Mouse (Mus musculus) heart, postnatal 14 days (tissue): ENCODE measurements at regions not wholly inside any gene's neighbourhood (a gene's known extent, or its start where the extent isn't known, plus 50 kb on each side); places are given as distances from the start of the nearest gene placed in this dataset.

Source experiments
- DNase-seq, 2 experiments: peaks; one replicate each; pipeline ENCODE4 v3.0.0; 2021 to 2022
- intact Hi-C: fragments of 180-260 bp; cut with DNase I; formaldehyde crosslinking; loops from one replicate; pipeline ENCODE4 v1.15.1; 2025

- intact Hi-C loops: no loop called here
- no peak for DNase-seq
These were observed 130.3 kb upstream of the Tent5a start for GRCm38 (mm10) chr9:85457400-85457799.

DNA sequence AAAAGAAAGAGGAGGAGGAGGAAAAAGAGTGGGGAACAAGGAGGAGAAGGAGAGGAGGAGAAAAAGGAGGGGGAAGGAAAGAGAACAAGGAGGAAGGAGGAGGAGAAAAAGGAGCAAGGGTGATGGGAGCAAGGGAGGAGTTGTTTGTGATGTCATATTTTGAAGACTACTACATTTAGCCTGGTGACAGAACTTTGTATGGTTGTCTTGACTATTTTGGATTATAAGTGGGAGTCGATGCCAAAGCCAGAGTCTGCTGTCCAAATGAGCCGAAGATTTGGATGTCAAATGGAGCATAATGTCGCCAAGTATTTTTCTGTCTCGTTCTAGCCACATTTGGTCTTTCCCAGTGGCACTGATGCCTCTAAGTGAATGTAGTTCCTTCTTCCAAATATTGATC, 128.2 kb upstream of the Tent5a start:
- intact Hi-C loops: no loop called here

GRCm38 (mm10) chr9:85452196-85452857, 125.2 kb upstream of the Tent5a start:
- no peak for DNase-seq
- intact Hi-C loops: no loop called here

More for the DNA sequence above, 128.2 kb upstream of the Tent5a start:
- DNase-seq: no peak

- DNase-seq: no peak
- intact Hi-C loops: no loop called here
These were observed 124.2 kb upstream of the Tent5a start for GRCm38 (mm10) chr9:85451349-85451748.

GRCm38 (mm10) chr9:85450877-85451276, 123.7 kb upstream of the Tent5a start:
- no peak for DNase-seq
- intact Hi-C loops: no loop called here

GRCm38 (mm10) chr9:85449493-85449892, 122.3 kb upstream of the Tent5a start:
- no peak for DNase-seq
- intact Hi-C loops: no loop called here

DNA sequence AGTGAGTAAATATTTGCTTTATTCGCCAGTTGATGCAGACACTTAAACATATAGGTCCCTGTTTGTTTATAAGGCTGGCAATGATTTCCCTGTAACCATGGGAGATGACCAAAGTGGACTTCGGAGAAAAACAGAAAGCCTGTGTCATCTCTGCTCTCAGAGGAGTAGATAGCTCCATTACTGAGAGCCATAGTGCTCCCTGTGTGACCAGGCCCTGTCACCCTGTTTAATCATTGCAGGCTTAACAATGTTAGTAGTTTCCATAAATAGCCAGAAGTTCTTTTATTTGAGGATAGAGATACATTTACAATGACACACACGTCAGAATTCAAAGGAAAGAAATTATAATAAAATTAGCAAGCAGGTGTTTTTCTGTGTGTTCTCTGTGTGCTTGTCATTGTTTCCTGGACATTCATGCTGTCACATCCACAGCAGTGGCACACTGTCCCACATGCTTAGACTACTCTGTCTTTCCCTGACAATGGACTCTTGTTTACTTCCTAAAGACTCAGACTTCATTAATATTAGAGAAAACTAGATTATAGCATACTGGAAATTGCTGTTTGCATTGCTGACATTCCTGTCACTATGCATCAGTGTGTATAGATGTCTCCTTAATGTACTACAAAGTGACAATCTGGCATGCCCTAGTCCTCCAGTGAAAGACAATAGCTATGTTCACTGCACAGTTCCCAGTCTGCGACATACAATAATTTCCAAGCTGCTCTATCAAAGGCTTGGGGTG, 115.8 kb upstream of the Tent5a start:
- no peak for DNase-seq
- intact Hi-C loops: no loop called here

DNA sequence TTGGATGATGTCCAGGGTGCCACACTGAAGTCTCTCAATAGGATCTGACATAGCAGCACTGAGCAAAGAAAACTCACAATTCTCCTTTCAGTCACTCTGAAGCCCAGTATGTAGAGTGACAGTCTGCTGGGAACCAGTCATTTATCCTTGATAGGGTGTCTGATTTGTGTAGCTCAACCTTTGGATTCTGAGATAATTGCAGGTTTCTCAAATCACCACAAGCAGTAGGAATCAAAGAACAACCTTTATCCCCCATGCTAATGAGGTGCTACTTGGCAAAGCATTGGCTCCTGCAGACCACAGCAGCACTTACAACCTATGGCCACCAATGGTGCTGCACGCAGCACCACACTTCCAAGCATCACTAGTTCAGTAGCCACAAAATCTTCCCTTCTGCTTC, 112.5 kb upstream of the Tent5a start:
- DNase-seq: no peak
- intact Hi-C loops: no loop called here

GRCm38 (mm10) chr9:85432220-85432619, 105.1 kb upstream of the Tent5a start:
- intact Hi-C loops: no loop called here
- DNase-seq: no peak

DNA sequence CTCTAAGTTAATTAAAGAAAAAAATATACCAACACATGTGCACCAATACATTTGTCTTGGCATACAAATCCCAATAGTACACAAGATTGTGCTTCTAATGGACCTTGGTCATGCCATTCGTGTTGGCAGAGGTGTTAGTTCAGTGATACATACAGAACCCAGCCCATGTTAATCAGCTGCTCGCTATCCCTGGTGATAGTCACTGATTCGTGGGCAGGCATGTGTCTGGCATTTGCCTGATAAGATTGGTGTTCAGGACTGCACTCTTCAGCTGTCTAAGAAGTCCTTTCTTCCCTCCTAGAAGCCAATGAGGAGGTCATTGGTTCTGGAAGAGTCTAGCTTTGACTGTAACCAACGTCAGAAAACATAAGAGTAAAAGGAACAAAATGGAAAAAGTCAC, 99.7 kb upstream of the Tent5a start:
- intact Hi-C loops: no loop called here

DNA sequence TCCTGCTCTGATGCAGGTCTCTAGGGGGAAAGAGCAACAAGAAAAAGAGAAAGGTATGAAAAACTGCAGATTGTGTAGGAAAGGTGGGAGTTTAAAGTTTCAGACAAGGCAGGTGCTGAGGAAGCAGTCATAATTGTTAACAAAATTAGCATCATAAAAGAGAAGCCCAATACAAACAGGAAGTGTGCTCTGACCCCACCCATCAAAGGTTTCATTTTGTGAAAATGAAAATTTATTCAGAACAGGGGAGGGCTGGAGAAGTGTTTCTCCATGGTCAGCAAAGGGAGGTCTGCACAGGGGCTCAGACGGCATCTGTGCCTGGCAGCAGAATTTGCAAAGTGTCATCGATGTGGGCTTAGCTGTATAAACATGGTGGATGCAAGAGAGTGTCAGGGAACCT, 96.8 kb upstream of the Tent5a start:
- DNase-seq: no peak
- intact Hi-C loops: no loop called here

More for the DNA sequence above, 99.7 kb upstream of the Tent5a start:
- no peak for DNase-seq

DNA sequence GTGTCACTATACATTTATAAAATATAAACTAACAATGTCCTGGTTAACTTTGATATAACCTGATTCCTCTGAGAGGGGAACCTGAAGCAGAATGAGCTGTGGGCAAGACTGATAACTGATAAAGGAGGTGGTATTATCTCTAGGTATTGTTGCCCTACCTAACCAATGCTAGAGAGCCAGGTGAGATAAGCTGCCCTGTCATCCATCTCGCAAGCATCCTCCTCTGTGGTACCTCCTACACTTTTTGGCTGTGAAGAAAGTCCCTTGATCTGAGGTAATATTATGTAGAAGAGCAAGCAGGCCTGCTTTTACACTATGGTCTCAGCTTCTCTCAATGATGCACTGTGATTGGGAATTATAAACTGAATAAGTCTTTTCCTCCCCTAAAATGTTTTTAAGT, 87.2 kb upstream of the Tent5a start:
- intact Hi-C loops: no loop called here
- no peak for DNase-seq

- no peak for DNase-seq
- intact Hi-C loops: no loop called here
These were observed 86.7 kb upstream of the Tent5a start for GRCm38 (mm10) chr9:85413813-85414212.

- peak; percentile 47 to 53 for DNase-seq
- intact Hi-C loops: no loop called here
These were observed 83.6 kb upstream of the Tent5a start for GRCm38 (mm10) chr9:85410643-85411296.

GRCm38 (mm10) chr9:85409974-85410506, 82.9 kb upstream of the Tent5a start:
- no peak for DNase-seq
- intact Hi-C loops: no loop called here

GRCm38 (mm10) chr9:85408461-85408860, 81.3 kb upstream of the Tent5a start:
- DNase-seq: no peak
- intact Hi-C loops: no loop called here

- intact Hi-C loops: no loop called here
- DNase-seq: peak; percentile 22 to 27
These were observed 80.4 kb upstream of the Tent5a start for GRCm38 (mm10) chr9:85407592-85407991.

DNA sequence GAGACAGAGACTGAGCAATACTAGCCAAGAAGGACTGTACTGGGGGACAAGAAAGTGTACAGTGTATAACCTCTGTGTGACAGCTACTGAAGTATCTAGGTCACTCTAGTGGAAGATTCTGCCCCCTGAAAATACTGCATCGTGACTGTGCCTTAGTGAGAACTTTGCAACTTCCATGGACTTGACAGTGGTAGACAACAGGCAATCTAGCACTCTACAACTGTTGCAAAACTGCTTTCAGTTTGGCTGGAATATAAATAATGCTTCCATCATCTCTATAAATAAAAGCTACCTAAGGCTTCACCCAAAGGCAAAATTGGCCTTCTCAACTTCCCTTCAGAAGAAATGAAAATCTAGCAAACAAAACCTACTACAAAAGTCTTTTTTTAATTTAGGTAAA, 74.6 kb upstream of the Tent5a start:
- intact Hi-C loops: no loop called here
- DNase-seq: no peak

GRCm38 (mm10) chr9:85400600-85401313, 73.6 kb upstream of the Tent5a start:
- intact Hi-C loops: no loop called here

DNA sequence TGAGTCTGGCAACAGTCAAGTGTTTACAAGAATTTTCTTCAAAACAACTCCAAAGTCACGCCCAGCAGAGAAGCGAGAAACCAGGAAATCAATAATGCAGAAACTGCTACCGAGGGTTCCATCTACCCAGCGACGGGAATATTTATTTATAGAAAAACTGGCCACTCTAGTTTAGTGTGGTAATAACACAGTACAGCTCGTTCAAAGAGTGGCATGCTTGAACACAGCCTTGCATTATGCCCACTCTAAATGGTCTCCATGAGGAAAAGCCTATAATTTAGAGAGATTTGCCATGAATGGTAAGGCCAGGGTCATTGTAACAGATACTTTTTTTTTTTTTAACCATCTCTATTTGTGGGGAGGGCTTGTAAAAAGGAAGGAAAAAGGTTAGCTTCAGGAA, 67.8 kb upstream of the Tent5a start:
- intact Hi-C loops: no loop called here
- no peak for DNase-seq

More at GRCm38 (mm10) chr9:85400600-85401313, 73.6 kb upstream of the Tent5a start:
- peak in 1 of 2 experiments; percentile 18 for DNase-seq

- no peak for DNase-seq
These were observed 64.1 kb upstream of the Tent5a start for GRCm38 (mm10) chr9:85391283-85391682.

More at GRCm38 (mm10) chr9:85391283-85391682, 64.1 kb upstream of the Tent5a start:
- intact Hi-C loops: no loop called here
